Mouse (Mus musculus) stomach, postnatal 0 days (tissue): ENCODE results near the gene Cd28. TPM values are rescaled to one million over a fixed set of nuclear protein-coding genes. Genes with fewer than 3 reads are reported as not detected.

ENCODE experiments used
- ATAC-seq: fragments of 200-750 bp; cut with Nextera tagmentation; 2 replicates; pipeline ENCODE4 v1.8.0; 2017; ENCODE audit not compliant: low FRiP score, low TSS enrichment
- DNase-seq: peaks from one replicate; pipeline ENCODE4 v3.0.0-alpha.2; 2016; ENCODE audit warnings: low spot score
- H3K27ac ChIP-seq: fragments of 300-500 bp; sonication (generic); replicated peaks from 2 replicates; pipeline ENCODE4 v1.5.1; 2014; ENCODE audit warnings: mild to moderate bottlenecking, control low read depth
- H3K27me3 ChIP-seq: fragments of 300-500 bp; sonication (generic); 2 replicates; pipeline ENCODE4 v1.6.1; 2014; ENCODE audit warnings: low read length; ENCODE audit not compliant: control insufficient read depth, insufficient read depth
- H3K36me3 ChIP-seq: fragments of 300-500 bp; sonication (generic); 2 replicates; pipeline ENCODE4 v1.6.1; 2014; ENCODE audit warnings: low read length, mixed read lengths; ENCODE audit not compliant: control insufficient read depth, insufficient read depth
- H3K4me1 ChIP-seq: fragments of 300-500 bp; sonication (generic); replicated peaks from 2 replicates; pipeline ENCODE4 v1.6.1; 2014; ENCODE audit warnings: antibody characterized with exemption; ENCODE audit not compliant: control insufficient read depth, insufficient read depth
- H3K4me2 ChIP-seq: fragments of 300-500 bp; sonication (generic); replicated peaks from 2 replicates; pipeline ENCODE4 v1.6.1; 2014; ENCODE audit warnings: low read depth, mild to moderate bottlenecking, control low read depth, moderate library complexity
- H3K4me3 ChIP-seq: fragments of 300-500 bp; sonication (generic); 2 replicates; pipeline ENCODE4 v1.5.1; 2014; ENCODE audit warnings: low read depth, low read length, control low read depth
- H3K9ac ChIP-seq: fragments of 300-500 bp; sonication (generic); 2 replicates; pipeline ENCODE4 v1.6.1; 2014; ENCODE audit warnings: mild to moderate bottlenecking, low read length, control low read depth, mixed read lengths
- H3K9me3 ChIP-seq: fragments of 300-500 bp; sonication (generic); 2 replicates; pipeline ENCODE4 v1.6.1; 2016; ENCODE audit warnings: low read length; ENCODE audit not compliant: control insufficient read depth
- CTCF ChIP-seq: IDR thresholded peaks from 2 replicates; pipeline ENCODE4 v1.5.1; 2016; ENCODE audit warnings: antibody characterized with exemption, low read depth, mild to moderate bottlenecking, moderate library complexity
- EP300 ChIP-seq: optimal IDR thresholded peaks from 2 replicates; pipeline ENCODE3; 2016; ENCODE audit warnings: antibody characterized with exemption
- WGBS: fragments of 180-500 bp; shearing (Covaris S2); extraction: QIAGEN DNeasy Blood & Tissue Kit; methylation state at CpG from one replicate; pipeline ENCODE4 v1.1.7; 2014; 5-methylcytosine and 5-hydroxymethylcytosine counted together
- polyA plus RNA-seq: library from polyadenylated mRNA; unstranded; fragments of >200 nt; fragmentation: Nextera tagmentation; extraction: Ambion mirVana; gene quantifications from 2 replicates; pipeline ENCODE4 v1.2.1, GENCODE M21; 2015

The Cd28 gene
- polyA plus RNA-seq, 1 experiment from 2014 or later = 0.06 TPM

DNA sequence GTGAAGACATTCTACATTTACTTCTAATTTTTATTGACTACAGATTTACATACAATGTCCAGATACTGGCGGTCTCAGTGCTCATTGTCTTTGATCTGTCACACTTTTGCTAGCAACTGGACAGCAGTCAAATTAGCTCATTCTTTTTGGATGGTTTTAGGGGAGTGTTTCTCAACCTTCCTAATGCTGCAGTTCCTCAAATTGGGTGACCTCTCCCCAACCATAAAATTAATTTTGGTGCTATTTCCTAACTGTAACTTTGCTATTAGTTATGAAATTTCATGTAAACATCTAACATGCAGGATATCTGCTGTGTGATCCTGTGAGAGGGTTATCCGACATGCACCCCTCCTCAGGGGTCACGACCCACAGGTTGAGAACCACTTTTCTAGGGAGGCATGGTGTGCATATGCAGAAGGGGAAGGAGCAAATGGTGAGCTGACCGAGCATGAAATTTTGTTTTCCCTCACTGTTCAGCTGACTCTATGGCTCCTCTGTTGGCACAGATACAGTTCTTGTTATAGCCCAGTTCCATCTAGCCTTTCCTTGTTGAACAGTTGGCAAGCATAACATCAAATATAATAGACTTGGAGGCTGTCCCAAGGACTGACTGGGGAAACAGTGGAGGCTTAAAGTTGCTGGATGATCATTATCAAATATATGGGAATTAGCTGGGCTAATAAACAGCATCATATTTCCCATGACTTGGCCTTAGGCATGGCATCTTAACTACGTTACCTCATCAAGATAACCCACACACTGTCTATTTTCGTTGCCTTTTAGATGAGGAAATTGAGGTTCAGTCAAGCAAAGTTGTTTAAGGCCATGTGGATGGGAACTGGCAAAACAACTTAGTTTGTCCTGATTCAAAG lies 87.5 kb downstream of the Cd28 start:
- TF ChIP-seq EP300 (no peak), CTCF (no peak)
- Histone ChIP-seq H3K4me1 (no peaks in the 10 kb centered on the region), H3K9me3 (no peaks in the 10 kb centered on the region), H3K27me3 (no peaks in the 10 kb centered on the region), H3K4me3 (no peak overlapping the region), H3K36me3 (no peaks in the 10 kb centered on the region), H3K9ac (no peak overlapping the region), H3K27ac (no peak overlapping the region), H3K4me2 (no peak overlapping the region)
- DNase-seq = no peak
- 75% methylated on average over 6 of the region's 6 CpGs for WGBS
- ATAC-seq = no peak

DNA sequence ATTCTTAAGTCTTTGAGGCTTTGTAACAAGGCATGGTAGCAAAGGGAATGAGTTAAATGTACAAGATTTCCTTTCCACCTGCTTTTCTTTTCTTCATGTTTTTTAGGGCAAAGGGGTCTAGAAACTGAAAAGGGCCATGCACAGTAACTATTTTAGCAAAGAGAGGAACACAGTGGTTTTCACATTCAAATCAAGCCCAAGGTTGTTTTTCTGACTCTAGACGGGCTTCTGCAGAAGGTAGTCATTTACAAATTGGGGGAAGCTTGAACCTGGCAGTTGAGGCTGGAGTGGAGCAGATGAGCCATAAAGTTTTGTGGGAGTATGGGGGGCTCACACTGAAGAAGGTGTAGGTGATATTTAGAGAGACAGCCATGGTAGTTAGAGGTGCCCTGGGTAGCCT lies 88.6 kb downstream of the Cd28 start:
- H3K27me3 ChIP-seq = no peaks in the 10 kb centered on the region
- ATAC-seq (no peak), DNase-seq (no peak)
- no peaks in the 10 kb centered on the region for H3K36me3 ChIP-seq
- H3K4me3 ChIP-seq = no peak overlapping the region
- H3K9me3 ChIP-seq = no peaks in the 10 kb centered on the region
- TF ChIP-seq CTCF (no peak), EP300 (no peak)
- H3K27ac ChIP-seq = no peak overlapping the region
- H3K4me2 ChIP-seq = no peak overlapping the region
- 82% methylated on average over 1 of the region's 1 CpGs for WGBS
- H3K9ac ChIP-seq = no peak overlapping the region
- no peaks in the 10 kb centered on the region for H3K4me1 ChIP-seq

DNA sequence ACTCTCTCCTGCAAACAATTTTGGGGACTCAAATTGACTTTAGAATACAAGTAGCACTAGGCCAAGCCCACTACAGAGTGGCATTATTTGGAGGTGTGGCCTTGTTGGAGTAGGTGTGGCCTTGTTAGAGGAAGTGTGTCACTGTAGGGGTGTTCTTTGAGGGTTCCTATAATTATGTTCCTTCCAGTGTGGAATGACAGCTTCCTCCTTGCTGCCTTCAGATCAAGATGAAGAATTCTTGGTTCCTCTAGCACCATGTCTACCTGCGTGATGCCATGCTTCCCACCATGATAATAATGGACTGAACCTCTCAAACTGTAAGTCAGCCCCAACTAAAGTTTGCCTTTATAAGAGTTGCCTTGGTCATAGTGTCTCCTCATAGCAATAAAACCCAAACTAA lies 91.1 kb downstream of the Cd28 start:
- Histone ChIP-seq H3K4me2 (no peak overlapping the region), H3K27me3 (no peaks in the 10 kb centered on the region), H3K27ac (no peak overlapping the region), H3K9me3 (no peaks in the 10 kb centered on the region), H3K9ac (no peak overlapping the region), H3K36me3 (no peaks in the 10 kb centered on the region), H3K4me3 (no peak overlapping the region), H3K4me1 (no peaks in the 10 kb centered on the region)
- TF ChIP-seq EP300 (no peak), CTCF (no peak)
- DNase-seq (no peak), ATAC-seq (no peak)
- 100% methylated on average over 1 of the region's 1 CpGs for WGBS

DNA sequence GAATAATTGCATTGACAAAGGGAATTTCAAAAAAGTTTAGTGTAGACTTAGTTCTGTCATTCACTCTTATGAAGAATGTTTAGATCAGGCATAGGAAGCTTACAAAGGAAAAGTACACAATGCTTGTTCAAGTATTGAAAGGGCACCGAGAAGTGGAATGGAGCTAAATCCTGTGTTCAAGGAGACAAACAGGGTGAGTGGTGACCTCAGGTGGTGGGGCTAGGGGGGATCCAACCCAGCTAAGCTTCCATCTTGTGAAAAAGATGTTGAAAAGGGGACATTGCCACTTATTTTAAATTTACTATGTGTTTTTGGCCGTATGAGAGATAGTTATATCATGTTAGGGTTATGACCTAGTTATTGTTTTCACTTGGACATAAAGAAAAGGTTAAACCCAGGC lies 91.9 kb downstream of the Cd28 start:
- Histone ChIP-seq H3K27ac (no peak overlapping the region), H3K4me2 (no peak overlapping the region), H3K36me3 (no peaks in the 10 kb centered on the region), H3K9ac (no peak overlapping the region), H3K9me3 (no peaks in the 10 kb centered on the region), H3K4me1 (no peaks in the 10 kb centered on the region), H3K27me3 (no peaks in the 10 kb centered on the region), H3K4me3 (no peak overlapping the region)
- TF ChIP-seq CTCF = no peak
- no peak for TF ChIP-seq EP300
- ATAC-seq (no peak), DNase-seq (no peak)
- WGBS = 74% methylated on average over 2 of the region's 2 CpGs

DNA sequence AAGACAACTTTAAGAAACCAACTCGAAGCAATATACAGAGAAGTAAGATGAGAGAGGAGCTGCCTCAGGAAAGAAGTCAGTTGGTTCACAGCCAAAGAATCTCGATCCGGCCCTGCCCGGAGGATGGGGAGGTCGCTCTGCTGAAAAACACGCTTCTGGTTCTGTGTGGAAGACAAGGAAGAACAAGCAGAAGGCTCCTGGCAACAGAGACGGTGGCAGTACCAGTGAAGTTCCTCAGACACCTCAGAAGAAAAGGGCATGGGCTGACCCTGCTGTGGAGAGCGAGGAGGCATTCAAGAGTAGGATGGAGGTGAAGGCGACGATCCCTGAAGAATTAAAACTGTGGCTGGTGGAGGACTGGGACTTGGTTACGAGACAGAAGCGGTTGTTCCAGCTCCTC lies 92.6 kb downstream of the Cd28 start:
- Histone ChIP-seq H3K36me3 (no peaks in the 10 kb centered on the region), H3K9me3 (no peaks in the 10 kb centered on the region), H3K4me2 (no peak overlapping the region), H3K27ac (no peak overlapping the region), H3K9ac (no peak overlapping the region), H3K4me3 (no peak overlapping the region), H3K27me3 (no peaks in the 10 kb centered on the region), H3K4me1 (no peaks in the 10 kb centered on the region)
- no peak for ATAC-seq
- 62% methylated on average over 12 of the region's 12 CpGs for WGBS
- no peak for DNase-seq
- no peak for TF ChIP-seq EP300
- no peak for TF ChIP-seq CTCF

DNA sequence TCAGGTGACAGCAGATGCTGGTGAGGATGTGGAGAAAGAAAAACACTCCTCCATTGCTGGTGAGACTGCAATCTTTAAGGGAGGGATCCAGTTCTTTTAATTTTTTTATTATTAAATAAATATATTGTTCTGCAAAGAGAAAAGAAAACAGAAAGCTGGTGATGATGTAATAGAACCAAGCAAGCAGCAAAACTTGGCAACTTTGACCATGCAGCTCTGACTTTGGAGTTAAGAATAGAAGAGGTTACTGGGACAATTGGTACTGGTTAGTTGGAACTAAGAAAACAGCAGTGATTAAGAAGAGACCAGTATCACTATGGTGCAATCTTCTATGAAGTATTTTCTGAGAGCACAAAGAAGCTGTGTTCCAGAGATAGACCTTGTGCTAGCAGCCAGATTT lies 94.2 kb downstream of the Cd28 start:
- H3K27ac ChIP-seq = no peak overlapping the region
- no peaks in the 10 kb centered on the region for H3K9me3 ChIP-seq
- H3K4me2 ChIP-seq = no peak overlapping the region
- ATAC-seq (no peak), DNase-seq (no peak)
- no peaks in the 10 kb centered on the region for H3K36me3 ChIP-seq
- no peak overlapping the region for H3K4me3 ChIP-seq
- no peaks in the 10 kb centered on the region for H3K27me3 ChIP-seq
- no peaks in the 10 kb centered on the region for H3K4me1 ChIP-seq
- TF ChIP-seq EP300 (no peak), CTCF (no peak)
- no peak overlapping the region for H3K9ac ChIP-seq
